Mouse (Mus musculus) bone marrow macrophage, adult 2 months (primary cell): ENCODE results near the gene Otud4.

ENCODE experiments used
- CTCF ChIP-seq: IDR thresholded peaks from 2 replicates; pipeline ENCODE4 v1.5.1; 2012; ENCODE audit warnings: low read depth, mild to moderate bottlenecking, low read length, moderate library complexity
- POLR2A ChIP-seq: IDR thresholded peaks from 2 replicates; pipeline ENCODE4 v1.6.1; 2012; ENCODE audit warnings: mild to moderate bottlenecking, low read depth, low read length, borderline replicate concordance

DNA sequence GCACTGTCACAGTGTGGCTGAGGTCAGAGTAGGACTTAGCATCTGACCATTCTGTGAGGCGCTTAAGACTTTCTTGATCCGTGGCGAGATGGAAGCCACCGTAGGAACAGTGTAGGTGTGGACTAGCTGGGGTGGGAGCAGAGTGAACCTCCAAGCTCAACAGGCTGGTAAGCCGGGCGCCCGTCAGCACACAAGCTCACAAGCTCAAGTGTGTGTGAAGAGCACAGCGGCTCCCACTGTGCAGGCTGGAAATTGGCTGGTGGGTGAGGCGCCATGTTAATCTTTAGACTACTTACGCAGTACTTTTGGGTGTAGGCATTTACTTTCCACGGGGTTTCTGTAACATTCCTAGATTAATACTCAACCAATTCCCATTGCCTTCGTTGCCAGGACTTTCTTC lies 16.1 kb upstream of the Otud4 start:
- TF ChIP-seq CTCF (no peak), POLR2A (no peak)
